Mouse (Mus musculus) embryonic facial prominence, embryonic 12.5 days (tissue): ENCODE results near the gene Apobec3. TPM values are rescaled to one million over a fixed set of nuclear protein-coding genes. Genes with fewer than 3 reads are reported as not detected.

Experiments
- ATAC-seq: fragments of 200-750 bp; cut with Nextera tagmentation; 2 replicates; pipeline ENCODE4 v1.8.0; 2017; ENCODE audit not compliant: insufficient number of reproducible peaks, insufficient read depth, low FRiP score, low TSS enrichment
- H3K27ac ChIP-seq: fragments of 300-500 bp; sonication (generic); 2 replicates; pipeline ENCODE4 v1.5.1; 2016; ENCODE audit warnings: mild to moderate bottlenecking
- H3K27me3 ChIP-seq: fragments of 300-500 bp; sonication (generic); 2 replicates; pipeline ENCODE4 v1.6.1; 2016; ENCODE audit warnings: mild to moderate bottlenecking, moderate library complexity
- H3K36me3 ChIP-seq: fragments of 300-500 bp; sonication (generic); 2 replicates; pipeline ENCODE4 v1.6.1; 2016; ENCODE audit warnings: mild to moderate bottlenecking
- H3K4me1 ChIP-seq: fragments of 300-500 bp; sonication (generic); 2 replicates; pipeline ENCODE4 v1.6.1; 2016
- H3K4me2 ChIP-seq: fragments of 300-500 bp; sonication (generic); replicated peaks from 2 replicates; pipeline ENCODE4 v1.6.1; 2016; ENCODE audit warnings: mild to moderate bottlenecking, moderate library complexity
- H3K4me3 ChIP-seq: fragments of 300-500 bp; sonication (generic); 2 replicates; pipeline ENCODE4 v1.5.1; 2016; ENCODE audit warnings: mild to moderate bottlenecking
- H3K9ac ChIP-seq: fragments of 300-500 bp; sonication (generic); 2 replicates; pipeline ENCODE4 v1.6.1; 2016; ENCODE audit warnings: mild to moderate bottlenecking, moderate library complexity
- H3K9me3 ChIP-seq: fragments of 300-500 bp; sonication (generic); 2 replicates; pipeline ENCODE4 v1.6.1; 2016; ENCODE audit warnings: mild to moderate bottlenecking, moderate library complexity
- WGBS: fragments of 180-500 bp; shearing (Covaris S2); methylation state at CpG from one replicate; pipeline ENCODE4 v1.1.7; 2016; 5-methylcytosine and 5-hydroxymethylcytosine counted together
- polyA plus RNA-seq: library from polyadenylated mRNA; unstranded; fragments of >200 nt; fragmentation: Nextera tagmentation; extraction: Ambion mirVana; gene quantifications from 2 replicates; pipeline ENCODE4 v1.2.1, GENCODE M21; 2016

Gene Apobec3
- polyA plus RNA-seq, 1 experiment from 2014 or later, result 8.4 TPM

GRCm38 (mm10) chr15:79911339-79911738 lies 19.9 kb downstream of the Apobec3 start:
- H3K27ac ChIP-seq, result no peak overlapping the region
- 89% methylated on average over 8 of the region's 8 CpGs for WGBS
- H3K4me2 ChIP-seq, result no peak overlapping the region
- no peaks in the 10 kb centered on the region for H3K4me1 ChIP-seq
- no peaks in the 10 kb centered on the region for H3K9me3 ChIP-seq
- H3K9ac ChIP-seq, result no peak overlapping the region
- ATAC-seq, result no peak
- peaks cover 1% of the 10 kb centered on the region for H3K27me3 ChIP-seq
- no peak overlapping the region for H3K4me3 ChIP-seq
- H3K36me3 ChIP-seq, result no peaks in the 10 kb centered on the region

GRCm38 (mm10) chr15:79913761-79914346 lies 22.4 kb downstream of the Apobec3 start:
- H3K4me1 ChIP-seq, result no peaks in the 10 kb centered on the region
- H3K4me2 ChIP-seq, result no peak overlapping the region
- no peak overlapping the region for H3K4me3 ChIP-seq
- H3K27ac ChIP-seq, result no peak overlapping the region
- no peaks in the 10 kb centered on the region for H3K9me3 ChIP-seq
- no peak for ATAC-seq
- H3K36me3 ChIP-seq, result no peaks in the 10 kb centered on the region
- no peaks in the 10 kb centered on the region for H3K27me3 ChIP-seq
- no peak overlapping the region for H3K9ac ChIP-seq
- 86% methylated on average over 6 of the region's 6 CpGs for WGBS

GRCm38 (mm10) chr15:79914357-79914756 lies 22.9 kb downstream of the Apobec3 start:
- H3K36me3 ChIP-seq, result no peaks in the 10 kb centered on the region
- no peak overlapping the region for H3K4me2 ChIP-seq
- H3K4me1 ChIP-seq, result no peaks in the 10 kb centered on the region
- H3K4me3 ChIP-seq, result no peak overlapping the region
- H3K27ac ChIP-seq, result no peak overlapping the region
- ATAC-seq, result no peak
- no peaks in the 10 kb centered on the region for H3K9me3 ChIP-seq
- no peaks in the 10 kb centered on the region for H3K27me3 ChIP-seq
- H3K9ac ChIP-seq, result no peak overlapping the region
- 73% methylated on average over 3 of the region's 3 CpGs for WGBS

GRCm38 (mm10) chr15:79916150-79916549 lies 24.7 kb downstream of the Apobec3 start:
- H3K36me3 ChIP-seq, result no peaks in the 10 kb centered on the region
- no peak overlapping the region for H3K4me3 ChIP-seq
- no peaks in the 10 kb centered on the region for H3K9me3 ChIP-seq
- no peak overlapping the region for H3K27ac ChIP-seq
- H3K4me2 ChIP-seq, result no peak overlapping the region
- H3K27me3 ChIP-seq, result no peaks in the 10 kb centered on the region
- WGBS, result 71% methylated on average over 5 of the region's 5 CpGs
- ATAC-seq, result no peak
- no peaks in the 10 kb centered on the region for H3K4me1 ChIP-seq
- H3K9ac ChIP-seq, result no peak overlapping the region

- Histone ChIP-seq H3K4me2 (no peak overlapping the region), H3K9ac (no peak overlapping the region), H3K27ac (no peak overlapping the region), H3K36me3 (no peaks in the 10 kb centered on the region), H3K4me1 (no peaks in the 10 kb centered on the region), H3K9me3 (no peaks in the 10 kb centered on the region), H3K4me3 (no peak overlapping the region), H3K27me3 (no peaks in the 10 kb centered on the region)
- 95% methylated on average over 14 of the region's 14 CpGs for WGBS
- no peak for ATAC-seq
These were observed 25.8 kb downstream of the Apobec3 start for GRCm38 (mm10) chr15:79917111-79917720.

GRCm38 (mm10) chr15:79918485-79918884 lies 27.0 kb downstream of the Apobec3 start:
- no peak overlapping the region for H3K4me3 ChIP-seq
- WGBS, result 87% methylated on average over 16 of the region's 16 CpGs
- H3K9me3 ChIP-seq, result no peaks in the 10 kb centered on the region
- ATAC-seq, result no peak
- no peak overlapping the region for H3K4me2 ChIP-seq
- H3K36me3 ChIP-seq, result no peaks in the 10 kb centered on the region
- no peaks in the 10 kb centered on the region for H3K4me1 ChIP-seq
- H3K9ac ChIP-seq, result no peak overlapping the region
- H3K27ac ChIP-seq, result no peak overlapping the region
- no peaks in the 10 kb centered on the region for H3K27me3 ChIP-seq

GRCm38 (mm10) chr15:79919787-79920186 lies 28.3 kb downstream of the Apobec3 start:
- WGBS, result 49% methylated on average over 2 of the region's 2 CpGs
- ATAC-seq, result no peak
- H3K36me3 ChIP-seq, result no peaks in the 10 kb centered on the region

GRCm38 (mm10) chr15:79926856-79927416 lies 35.5 kb downstream of the Apobec3 start:
- Histone ChIP-seq H3K4me3 (peak overlapping the region; percentile 58; the same call in 1 of the 2 replicates), H3K27ac (0 out of 2 replicates have a peak overlapping the region, but pooled peaks have one; percentile 31), H3K4me1 (peaks cover 10% of the 10 kb centered on the region; the same call in 1 of the 2 replicates), H3K4me2 (peak overlapping the region; percentile 73), H3K27me3 (peaks cover 17% of the 10 kb centered on the region), H3K9me3 (no peaks in the 10 kb centered on the region), H3K9ac (peak overlapping the region; percentile 51), H3K36me3 (no peaks in the 10 kb centered on the region)
- 74% methylated on average over 11 of the region's 11 CpGs for WGBS
- no peak for ATAC-seq

More at GRCm38 (mm10) chr15:79919787-79920186, 28.3 kb downstream of the Apobec3 start:
- no peaks in the 10 kb centered on the region for H3K27me3 ChIP-seq
- no peaks in the 10 kb centered on the region for H3K4me1 ChIP-seq
- H3K27ac ChIP-seq, result no peak overlapping the region
- no peaks in the 10 kb centered on the region for H3K9me3 ChIP-seq
- no peak overlapping the region for H3K4me2 ChIP-seq
- no peak overlapping the region for H3K4me3 ChIP-seq
- H3K9ac ChIP-seq, result no peak overlapping the region

- under 1% methylated on average over 29 of the region's 29 CpGs for WGBS
- no peaks in the 10 kb centered on the region for H3K36me3 ChIP-seq
- peak overlapping the region; percentile 51 for H3K9ac ChIP-seq
- no peaks in the 10 kb centered on the region for H3K9me3 ChIP-seq
- peak; percentile 68; the same call in 1 of the 2 replicates for ATAC-seq
- H3K4me2 ChIP-seq, result peak overlapping the region; percentile 73
- peak overlapping the region; percentile 58 for H3K4me3 ChIP-seq
- H3K27me3 ChIP-seq, result peaks cover 24% of the 10 kb centered on the region
- 0 out of 2 replicates have a peak overlapping the region, but pooled peaks have one; percentile 31 for H3K27ac ChIP-seq
- H3K4me1 ChIP-seq, result peaks cover 10% of the 10 kb centered on the region; the same call in 1 of the 2 replicates
These were observed 36.2 kb downstream of the Apobec3 start for GRCm38 (mm10) chr15:79927637-79928122.

- Histone ChIP-seq H3K4me3 (peak overlapping the region; percentile 58; the same call in 1 of the 2 replicates), H3K9ac (no peak overlapping the region)
These were observed 36.9 kb downstream of the Apobec3 start for GRCm38 (mm10) chr15:79928316-79928715.

GRCm38 (mm10) chr15:79928736-79929135 lies 37.3 kb downstream of the Apobec3 start:
- Histone ChIP-seq H3K36me3 (no peaks in the 10 kb centered on the region), H3K4me2 (no peak overlapping the region), H3K4me1 (peaks cover 15% of the 10 kb centered on the region; the same call in 1 of the 2 replicates), H3K9me3 (no peaks in the 10 kb centered on the region), H3K27me3 (peaks cover 35% of the 10 kb centered on the region), H3K4me3 (no peak overlapping the region), H3K27ac (no peak overlapping the region), H3K9ac (no peak overlapping the region)
- no peak for ATAC-seq
- WGBS, result 70% methylated on average over 2 of the region's 2 CpGs

More at GRCm38 (mm10) chr15:79928316-79928715, 36.9 kb downstream of the Apobec3 start:
- Histone ChIP-seq H3K4me2 (peak overlapping the region; percentile 73; the same call in 1 of the 2 replicates), H3K27ac (0 out of 2 replicates have a peak overlapping the region, but pooled peaks have one; percentile 24), H3K27me3 (peaks cover 30% of the 10 kb centered on the region), H3K36me3 (no peaks in the 10 kb centered on the region), H3K9me3 (no peaks in the 10 kb centered on the region), H3K4me1 (peaks cover 11% of the 10 kb centered on the region; the same call in 1 of the 2 replicates)
- 82% methylated on average over 3 of the region's 3 CpGs for WGBS
- no peak for ATAC-seq
